Mouse (Mus musculus) 3134 (cell line): Measurements from ENCODE around the gene Mgat5b.
"Not testable (repeated sequence)": the region's sequence is repeated elsewhere in the genome, so short reads cannot be mapped to it uniquely, and the experiment has no call there.

Experiments used
- DNase-seq: peaks from one replicate; pipeline ENCODE4 v3.0.0-alpha.2; 2011; ENCODE audit warnings: low spot score; ENCODE audit not compliant: insufficient read length; ENCODE audit errors: extremely low read depth

Mgat5b gene

GRCm38 (mm10) chr11:116918323-116919185 is at the start of gene Mgat5b:
TSS of gene Mgat5b (plus strand) at chr11:116918863.
- no peak for DNase-seq

DNA sequence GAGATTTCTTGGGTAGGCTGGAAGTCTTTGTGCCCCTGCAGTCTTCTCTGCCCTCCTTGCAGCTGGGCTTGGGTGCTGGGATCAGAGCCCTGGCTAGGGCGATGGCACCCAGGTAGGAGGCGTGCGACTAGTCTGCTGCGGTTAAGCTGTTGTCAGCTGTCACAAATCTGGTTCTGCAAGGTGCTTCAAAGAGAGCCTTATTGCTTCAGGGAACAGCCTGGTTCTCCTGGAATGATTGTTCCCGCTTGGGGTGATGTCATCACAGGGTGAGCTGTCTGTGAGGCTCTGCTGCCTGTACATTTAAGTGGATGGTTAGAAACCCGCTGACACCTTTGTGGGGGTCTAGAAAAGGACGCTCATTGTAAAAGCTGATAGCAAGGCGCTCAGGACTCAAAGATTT is 49.4 kb upstream of the Mgat5b start:
- DNase-seq = no peak

GRCm38 (mm10) chr11:116869641-116870040 is 49.0 kb upstream of the Mgat5b start:
- no peak for DNase-seq

GRCm38 (mm10) chr11:116871538-116871937 is 47.1 kb upstream of the Mgat5b start:
- DNase-seq = no peak

- DNase-seq = no peak
These were observed 44.7 kb upstream of the Mgat5b start for GRCm38 (mm10) chr11:116873987-116874386.

- DNase-seq = no peak
These were observed 40.2 kb upstream of the Mgat5b start for GRCm38 (mm10) chr11:116878454-116878853.

DNA sequence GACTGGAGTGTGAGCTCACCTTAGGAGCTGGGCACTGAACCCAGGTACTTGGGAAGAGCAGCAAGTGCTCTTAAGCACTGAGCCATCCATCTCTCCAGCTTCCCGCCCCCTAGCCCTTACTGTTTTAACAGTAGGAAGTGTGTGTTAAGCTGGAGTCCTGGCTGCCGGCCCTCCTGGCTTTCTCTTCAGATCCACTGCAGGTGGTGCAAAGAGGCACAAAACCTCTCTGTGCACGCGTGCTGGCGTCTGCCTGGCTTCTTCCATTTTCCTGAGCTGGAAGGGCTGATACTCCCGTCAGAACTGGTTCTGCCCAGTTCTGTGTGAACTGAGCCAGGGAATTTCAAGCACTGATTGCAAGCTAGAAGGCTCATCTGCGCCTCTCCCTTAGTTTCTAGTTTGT is 37.8 kb upstream of the Mgat5b start:
- DNase-seq = no peak

DNA sequence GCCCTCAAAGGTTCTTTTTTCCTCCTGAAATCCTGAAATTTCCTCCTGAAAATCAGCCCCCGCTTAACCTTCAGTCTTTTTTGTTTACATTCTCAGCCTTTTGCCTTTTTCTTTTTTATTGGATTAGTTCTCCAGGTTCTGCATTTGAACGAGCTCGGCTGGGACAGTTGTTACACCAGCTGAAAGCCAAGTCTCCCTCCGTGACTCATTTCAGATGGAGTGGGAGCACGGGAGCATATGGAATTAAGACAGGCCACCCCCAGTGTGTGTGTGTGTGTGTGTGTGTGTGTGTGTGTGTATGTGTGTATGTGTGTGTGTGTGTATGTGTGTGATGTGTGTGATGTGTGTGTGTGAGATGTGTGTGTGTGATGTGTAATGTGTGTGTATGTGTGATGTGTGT is 37.2 kb upstream of the Mgat5b start:
- no peak for DNase-seq

- no peak for DNase-seq
These were observed 36.2 kb upstream of the Mgat5b start for GRCm38 (mm10) chr11:116882446-116882845.

DNA sequence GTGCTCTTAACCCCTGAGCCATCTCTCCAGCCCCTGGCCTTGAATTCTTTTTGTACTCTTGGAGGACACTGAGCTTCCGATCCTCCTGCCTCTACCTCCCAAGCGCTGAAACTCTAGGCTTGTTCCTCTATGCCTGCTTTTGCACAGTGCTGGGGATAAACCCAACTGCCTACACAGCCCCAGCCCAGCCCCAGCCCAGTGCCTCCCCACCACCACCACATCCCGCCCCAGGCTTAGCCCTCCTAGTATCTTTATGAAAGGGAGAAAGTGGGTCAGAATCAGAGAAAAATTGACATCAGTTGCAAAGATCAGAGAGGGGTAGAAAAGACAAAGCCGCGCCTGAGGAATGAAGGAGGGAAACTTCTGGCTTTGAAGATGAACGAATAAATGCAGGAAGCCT is 34.6 kb upstream of the Mgat5b start:
- DNase-seq = no peak

DNA sequence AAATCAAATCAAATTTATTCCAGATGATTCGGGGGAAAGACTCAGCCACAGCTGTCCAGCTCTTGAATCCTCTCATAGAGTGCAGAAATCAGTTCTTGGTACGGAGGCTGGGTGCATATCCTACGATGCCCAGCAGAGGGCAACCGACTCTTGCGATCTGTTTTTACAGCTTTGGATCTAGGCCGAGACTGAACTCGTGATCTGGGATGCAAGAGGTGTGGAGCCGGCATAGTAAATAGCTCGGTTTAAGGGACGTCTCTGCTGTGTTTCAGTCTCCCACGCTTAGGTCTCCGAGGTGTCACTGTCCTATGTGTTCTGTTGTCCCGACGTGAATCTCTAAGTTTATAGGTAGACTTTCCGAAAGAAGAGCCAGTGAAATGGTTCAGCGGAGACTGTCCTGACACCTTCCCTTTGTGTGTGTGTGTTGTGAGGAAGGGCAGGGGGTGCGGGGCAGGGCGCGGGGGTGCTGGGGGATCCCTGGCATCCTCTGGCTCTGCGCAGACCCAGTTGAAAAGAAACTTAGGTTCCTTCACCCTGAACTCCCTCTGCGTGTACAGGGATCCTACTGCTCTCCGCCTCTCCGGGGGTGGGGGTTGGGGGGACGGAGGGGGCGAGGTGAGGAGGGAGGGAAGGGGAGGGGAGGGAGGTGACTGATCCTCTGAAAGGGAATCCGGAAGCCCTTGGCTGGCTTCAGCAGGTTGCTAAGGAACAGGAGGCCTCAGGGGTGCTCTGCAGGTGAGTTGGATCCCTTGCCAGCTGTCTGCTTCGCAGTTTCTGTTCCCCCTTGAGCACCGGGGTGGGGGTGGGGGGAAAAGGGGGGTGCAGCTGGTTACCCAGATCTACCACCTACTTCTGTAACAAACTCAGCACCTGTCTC is 33.1 kb upstream of the Mgat5b start:
- DNase-seq = peak; percentile 26

- DNase-seq = no peak
These were observed 31.5 kb upstream of the Mgat5b start for GRCm38 (mm10) chr11:116887136-116887535.

- no peak for DNase-seq
These were observed 24.9 kb upstream of the Mgat5b start for GRCm38 (mm10) chr11:116893532-116894442.

- no peak for DNase-seq
These were observed 23.3 kb upstream of the Mgat5b start for GRCm38 (mm10) chr11:116895402-116895801.

GRCm38 (mm10) chr11:116899247-116899646 is 19.4 kb upstream of the Mgat5b start:
- no peak for DNase-seq

GRCm38 (mm10) chr11:116902588-116902987 is 16.1 kb upstream of the Mgat5b start:
- not testable (repeated sequence) for DNase-seq

- no peak for DNase-seq
These were observed 12.8 kb upstream of the Mgat5b start for GRCm38 (mm10) chr11:116905741-116906456.

DNA sequence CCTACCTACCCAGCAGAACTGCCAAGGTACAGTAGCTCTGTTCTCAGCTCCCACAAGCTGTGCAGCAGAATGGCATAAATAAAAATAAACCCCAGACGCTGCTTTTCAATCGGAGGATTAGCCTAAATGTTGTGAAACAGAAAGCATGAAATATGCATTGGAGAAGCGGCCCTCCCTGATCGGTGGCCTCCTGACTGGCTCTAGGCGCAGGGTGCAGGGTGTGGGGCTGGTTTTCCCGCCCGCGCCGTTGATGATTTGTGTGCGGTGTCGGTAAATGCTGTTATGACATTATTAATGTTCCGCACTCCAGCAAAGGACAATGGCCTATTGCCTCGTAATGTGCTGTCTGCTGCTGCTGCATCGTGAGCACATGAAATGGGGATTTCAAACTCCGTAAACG is 5.1 kb upstream of the Mgat5b start:
- no peak for DNase-seq

DNA sequence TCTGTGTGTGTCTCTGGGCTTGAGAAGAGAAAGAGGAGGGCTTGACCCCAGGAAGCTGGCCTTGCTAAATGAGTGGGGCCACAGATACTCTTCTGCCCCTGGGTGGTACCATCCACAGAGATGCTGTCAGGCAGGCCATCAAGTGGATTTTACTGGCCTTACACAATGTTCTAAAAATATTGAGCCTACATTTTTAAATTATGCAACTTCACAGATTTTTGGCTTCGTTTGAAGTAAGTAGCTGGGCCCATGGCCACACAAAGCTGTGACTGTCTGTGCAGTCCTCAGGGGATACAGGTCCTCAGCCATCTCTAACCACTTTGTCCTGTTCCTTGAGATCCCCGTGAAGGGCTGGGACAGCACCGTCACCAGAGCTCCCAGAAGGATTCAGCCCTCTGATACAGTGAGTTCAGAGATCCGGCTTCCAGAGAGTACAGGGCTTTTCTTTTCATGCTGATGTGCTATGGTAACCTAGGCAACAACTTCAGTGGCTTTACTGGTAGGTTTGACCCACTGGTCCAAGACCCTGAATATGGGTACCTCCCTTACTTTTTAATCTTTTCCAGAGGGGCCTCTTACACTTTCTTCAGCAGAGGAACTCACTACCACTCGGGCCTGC is 4.3 kb upstream of the Mgat5b start:
- no peak for DNase-seq

DNA sequence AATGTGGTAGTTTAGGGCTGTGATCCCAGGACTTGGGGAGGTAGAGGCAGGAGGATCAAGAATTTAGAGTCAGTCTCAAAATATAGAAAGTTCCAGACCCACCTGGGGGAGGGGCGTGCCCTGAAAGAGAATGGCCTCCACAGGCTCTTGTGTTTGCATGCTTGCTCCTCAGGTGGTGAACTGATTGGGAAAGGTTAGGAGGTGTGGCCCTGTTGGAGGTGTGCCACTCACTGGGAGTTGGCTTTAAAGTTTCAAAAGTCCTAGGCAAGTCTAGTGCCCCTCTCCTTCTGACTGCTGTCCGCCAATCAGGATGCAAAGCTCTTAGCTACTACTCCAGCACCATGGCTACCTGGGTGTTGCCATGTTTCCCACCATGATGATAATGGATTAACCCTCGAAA is 3.4 kb upstream of the Mgat5b start:
- DNase-seq = no peak
